Mouse (Mus musculus) ES-Bruce4 (cell line): ENCODE results near the gene Rbm4b. TPM values are rescaled to one million over a fixed set of nuclear protein-coding genes. Genes with fewer than 3 reads are reported as not detected.

Experiments used
- H3K27ac ChIP-seq: 2 replicates; pipeline ENCODE4 v1.5.1; 2012; ENCODE audit warnings: low read length, inconsistent platforms; ENCODE audit not compliant: insufficient read depth
- H3K27me3 ChIP-seq: 2 replicates; pipeline ENCODE4 v1.6.1; 2012; ENCODE audit warnings: mild to moderate bottlenecking, low read length, inconsistent platforms; ENCODE audit not compliant: control insufficient read depth, poor library complexity, insufficient read depth, severe bottlenecking
- H3K36me3 ChIP-seq: 2 replicates; pipeline ENCODE4 v1.6.1; 2012; ENCODE audit warnings: inconsistent platforms, mild to moderate bottlenecking, low read length, moderate library complexity; ENCODE audit not compliant: control insufficient read depth, poor library complexity, insufficient read depth, severe bottlenecking
- H3K4me1 ChIP-seq: one replicate; pipeline ENCODE4 v1.8.1; 2011; ENCODE audit warnings: low read length; ENCODE audit not compliant: control insufficient read depth, insufficient read depth
- H3K4me3 ChIP-seq: 2 replicates; pipeline ENCODE4 v1.5.1; 2011; ENCODE audit warnings: low read depth, mild to moderate bottlenecking, low read length
- H3K9ac ChIP-seq: 2 replicates; pipeline ENCODE4 v1.6.1; 2012; ENCODE audit warnings: low read depth, mild to moderate bottlenecking, inconsistent platforms; ENCODE audit not compliant: poor library complexity, severe bottlenecking
- H3K9me3 ChIP-seq: replicated peaks from 2 replicates; pipeline ENCODE4 v1.6.1; 2012; ENCODE audit warnings: mild to moderate bottlenecking, low read length, inconsistent platforms; ENCODE audit not compliant: control insufficient read depth, poor library complexity, insufficient read depth, severe bottlenecking
- CTCF ChIP-seq: IDR thresholded peaks from one replicate; pipeline ENCODE4 v1.8.1; 2011; ENCODE audit warnings: low read depth, low read length
- EP300 ChIP-seq: IDR thresholded peaks from 2 replicates; pipeline ENCODE4 v1.6.1; 2011; ENCODE audit warnings: low read depth, low read length; ENCODE audit not compliant: insufficient read depth
- POLR2A ChIP-seq: IDR thresholded peaks from one replicate; pipeline ENCODE4 v1.8.1; 2011; ENCODE audit warnings: low read length; ENCODE audit not compliant: insufficient read depth
- polyA plus RNA-seq: library from polyadenylated mRNA; stranded (reverse); fragments of >200 nt; gene quantifications from 2 replicates; pipeline ENCODE4 v1.2.4, GENCODE M21; 2011; ENCODE audit warnings: low read depth; ENCODE audit not compliant: missing spikeins, insufficient read depth, insufficient read length

Rbm4b gene
- polyA plus RNA-seq, 1 experiment: 7.4 TPM

GRCm38 (mm10) chr19:4720112-4720511 lies 36.2 kb upstream of the Rbm4b start:
- no peaks in the 10 kb centered on the region for H3K27me3 ChIP-seq
- H3K9ac ChIP-seq: 0 out of 2 replicates have a peak overlapping the region, but pooled peaks have one; percentile 33
- H3K36me3 ChIP-seq: no peaks in the 10 kb centered on the region
- H3K4me3 ChIP-seq: no peak overlapping the region
- peaks cover 10% of the 10 kb centered on the region for H3K4me1 ChIP-seq
- no peak overlapping the region for H3K27ac ChIP-seq
- TF ChIP-seq EP300 (no peak), POLR2A (no peak)
- no peaks in the 10 kb centered on the region for H3K9me3 ChIP-seq

GRCm38 (mm10) chr19:4720671-4721244 lies 35.5 kb upstream of the Rbm4b start:
- Histone ChIP-seq H3K36me3 (no peaks in the 10 kb centered on the region), H3K4me3 (peak overlapping the region; percentile 66), H3K27me3 (no peaks in the 10 kb centered on the region), H3K4me1 (peaks cover 10% of the 10 kb centered on the region), H3K9ac (peak overlapping the region; percentile 33), H3K9me3 (no peaks in the 10 kb centered on the region), H3K27ac (peak overlapping the region; percentile 14; the same call in 1 of the 2 replicates)
- TF ChIP-seq POLR2A: no peak
- TF ChIP-seq EP300: 0 out of 2 replicates have a peak, but pooled peaks have one; percentile 29

GRCm38 (mm10) chr19:4729186-4729585 lies 27.1 kb upstream of the Rbm4b start:
- TF ChIP-seq EP300: no peak
- TF ChIP-seq CTCF: no peak
- no peak for TF ChIP-seq POLR2A
- Histone ChIP-seq H3K27ac (no peak overlapping the region), H3K36me3 (no peaks in the 10 kb centered on the region), H3K4me3 (no peak overlapping the region), H3K9ac (no peak overlapping the region), H3K9me3 (no peaks in the 10 kb centered on the region), H3K4me1 (no peaks in the 10 kb centered on the region), H3K27me3 (no peaks in the 10 kb centered on the region)

- H3K36me3 ChIP-seq: no peaks in the 10 kb centered on the region
- no peak for TF ChIP-seq CTCF
- TF ChIP-seq POLR2A: no peak
- TF ChIP-seq EP300: no peak
Measured at GRCm38 (mm10) chr19:4733052-4733451, 23.2 kb upstream of the Rbm4b start.

GRCm38 (mm10) chr19:4737866-4738265 lies 18.4 kb upstream of the Rbm4b start:
- no peaks in the 10 kb centered on the region for H3K27me3 ChIP-seq
- H3K9ac ChIP-seq: peak overlapping the region; percentile 56
- H3K27ac ChIP-seq: no peak overlapping the region
- H3K9me3 ChIP-seq: no peaks in the 10 kb centered on the region
- H3K36me3 ChIP-seq: no peaks in the 10 kb centered on the region
- H3K4me1 ChIP-seq: no peaks in the 10 kb centered on the region
- no peak for TF ChIP-seq POLR2A
- TF ChIP-seq CTCF: no peak
- no peak for TF ChIP-seq EP300
- H3K4me3 ChIP-seq: peak overlapping the region; percentile 46

More at GRCm38 (mm10) chr19:4733052-4733451, 23.2 kb upstream of the Rbm4b start:
- H3K9me3 ChIP-seq: no peaks in the 10 kb centered on the region
- H3K9ac ChIP-seq: no peak overlapping the region
- H3K27ac ChIP-seq: no peak overlapping the region
- H3K4me3 ChIP-seq: no peak overlapping the region
- H3K4me1 ChIP-seq: no peaks in the 10 kb centered on the region
- H3K27me3 ChIP-seq: no peaks in the 10 kb centered on the region

GRCm38 (mm10) chr19:4739053-4739452 lies 17.2 kb upstream of the Rbm4b start:
- H3K9ac ChIP-seq: no peak overlapping the region
- H3K4me3 ChIP-seq: no peak overlapping the region
- H3K36me3 ChIP-seq: no peaks in the 10 kb centered on the region

More at GRCm38 (mm10) chr19:4739053-4739452, 17.2 kb upstream of the Rbm4b start:
- H3K4me1 ChIP-seq: no peaks in the 10 kb centered on the region
- H3K27me3 ChIP-seq: no peaks in the 10 kb centered on the region
- no peak for TF ChIP-seq POLR2A
- TF ChIP-seq CTCF: no peak
- no peak for TF ChIP-seq EP300
- H3K9me3 ChIP-seq: no peaks in the 10 kb centered on the region
- H3K27ac ChIP-seq: no peak overlapping the region
